Mouse (Mus musculus): ENCODE results near the gene 1700067K01Rik. TPM values are rescaled to one million over a fixed set of nuclear protein-coding genes. Genes with fewer than 3 reads are reported as not detected.

The 1700067K01Rik gene
- polyA plus RNA-seq, 1 experiment from 2014 or later: not detected

DNA sequence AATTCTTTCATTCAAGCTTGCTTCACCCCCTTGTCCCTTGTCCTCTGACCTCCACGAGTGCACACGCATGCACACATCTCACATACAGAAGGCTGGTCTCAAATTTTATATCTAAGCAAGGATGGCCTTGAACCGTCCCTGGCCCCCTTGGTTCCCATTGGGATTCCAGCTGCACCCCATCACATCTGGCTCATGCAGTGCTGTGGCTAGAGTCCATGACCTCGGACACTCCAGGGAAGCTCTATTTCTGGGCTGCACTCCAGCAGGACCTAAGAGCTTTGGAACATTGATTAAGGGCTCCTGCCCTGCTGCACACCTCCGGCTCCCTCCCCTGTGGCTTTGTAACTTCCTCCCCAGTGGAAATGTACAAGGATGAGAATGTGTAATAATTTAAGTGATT is 36.7 kb downstream of the 1700067K01Rik start:
- Histone ChIP-seq H3K4me3 (ENCODE audit: inconsistent target) (no peak overlapping the region), H3K79me2 (ENCODE audit: inconsistent target) (no peaks in the 10 kb centered on the region), H3K27ac (no peak overlapping the region), H3K36me3 (ENCODE audit: inconsistent target) (no peaks in the 10 kb centered on the region)
- 96% methylated on average over 4 of the region's 5 CpGs for WGBS (ENCODE audit: missing documents)

DNA sequence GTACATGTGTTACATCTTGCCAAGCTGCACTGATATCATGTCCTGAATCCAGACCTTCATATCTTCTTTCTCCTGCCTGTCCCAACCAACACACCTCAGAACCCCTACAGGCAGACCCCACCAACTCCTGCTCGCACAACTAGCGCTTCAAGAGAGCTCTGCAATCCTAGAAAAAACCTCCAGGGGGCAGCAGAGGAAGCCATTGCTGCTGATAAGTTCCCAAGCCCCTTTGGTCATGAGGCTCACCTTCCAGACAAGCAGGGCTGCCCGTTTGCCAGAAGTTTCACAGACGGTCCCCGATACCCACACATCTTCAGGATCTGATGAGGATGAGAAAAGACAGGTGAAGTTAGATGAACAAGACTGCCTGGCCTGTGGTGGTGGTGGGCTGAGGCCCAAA is 37.7 kb downstream of the 1700067K01Rik start:
- H3K36me3 ChIP-seq (ENCODE audit: inconsistent target): no peaks in the 10 kb centered on the region
- 13% methylated on average over 5 of the region's 5 CpGs for WGBS (ENCODE audit: missing documents)
- no peaks in the 10 kb centered on the region for H3K79me2 ChIP-seq (ENCODE audit: inconsistent target)
- no peak overlapping the region for H3K27ac ChIP-seq
- H3K4me3 ChIP-seq (ENCODE audit: inconsistent target): no peak overlapping the region

DNA sequence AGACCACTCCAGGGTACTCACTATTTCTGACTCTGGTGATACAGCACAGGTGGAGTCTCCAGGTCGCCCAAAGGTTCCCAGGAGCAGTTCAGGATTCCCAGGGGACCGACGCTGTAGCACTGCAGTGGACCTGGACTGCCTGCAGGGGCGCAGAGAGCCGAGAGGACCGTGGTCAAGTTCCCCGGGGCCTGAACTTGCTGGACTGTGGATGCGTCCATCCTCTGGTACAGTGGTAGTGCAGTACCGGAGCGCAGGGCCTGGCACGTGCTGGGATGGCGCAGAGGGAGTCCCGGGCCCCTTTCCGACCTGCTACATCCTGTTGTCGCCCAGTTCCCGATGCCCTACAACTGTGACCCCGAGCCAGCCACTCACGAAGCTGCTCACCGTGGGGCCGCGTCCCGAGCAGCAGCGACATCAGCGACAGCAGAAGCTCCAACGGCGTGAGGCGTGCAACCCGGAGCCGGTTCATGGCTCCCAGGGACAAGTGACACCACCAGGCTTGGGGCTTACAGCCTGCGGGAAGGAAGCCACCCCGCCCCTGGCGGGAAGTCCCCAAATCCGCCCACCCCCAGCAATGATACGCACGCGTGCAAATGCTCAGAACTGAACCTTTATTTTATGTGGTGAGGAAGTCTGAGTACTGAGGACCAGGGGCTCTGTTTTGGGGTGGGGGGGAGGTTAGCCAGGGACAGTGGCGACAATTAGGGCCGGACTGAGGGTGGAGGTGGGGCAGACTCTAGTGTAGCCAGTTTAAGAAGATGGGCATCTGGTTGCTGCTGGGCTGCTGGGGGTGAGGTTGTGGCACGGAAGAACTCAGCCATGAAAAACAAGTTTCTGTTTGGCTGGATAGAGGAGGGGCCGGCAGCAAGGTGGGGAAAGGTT is 41.0 kb downstream of the 1700067K01Rik start, which contains the start of gene Il27ra:
TSS of gene Il27ra (minus strand) at position 524 of the 882 bp plus-strand sequence.
- WGBS (ENCODE audit: missing documents): 2% methylated on average over 39 of the region's 40 CpGs
- no peak within 1 kb of the TSS for H3K4me3 ChIP-seq (ENCODE audit: inconsistent target)
- H3K27ac ChIP-seq: no peak within 1 kb of the TSS
- H3K36me3 ChIP-seq (ENCODE audit: inconsistent target): no peaks in the 10 kb centered on the region
- H3K79me2 ChIP-seq (ENCODE audit: inconsistent target): no peaks in the 10 kb centered on the region

DNA sequence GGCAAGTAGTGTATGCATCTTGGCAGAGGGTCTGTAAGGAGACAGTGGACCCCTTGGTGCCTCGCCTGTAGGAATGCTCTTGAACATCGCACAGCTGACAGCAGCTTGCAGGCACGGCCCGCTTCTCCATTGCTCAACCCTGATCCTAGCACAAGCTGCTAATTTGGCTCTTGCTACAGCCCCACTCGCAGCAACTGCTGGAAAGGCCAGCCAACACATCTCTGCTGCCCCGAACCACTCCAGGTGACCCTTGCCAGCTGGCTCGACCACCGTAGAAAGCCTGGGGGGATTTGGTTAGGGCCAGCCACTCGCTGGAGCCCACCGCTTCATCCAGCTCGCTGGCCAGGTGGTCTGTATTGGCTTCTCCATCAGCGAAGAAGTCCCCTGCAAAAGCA is 41.6 kb downstream of the 1700067K01Rik start:
- H3K36me3 ChIP-seq (ENCODE audit: inconsistent target): no peaks in the 10 kb centered on the region
- no peak overlapping the region for H3K27ac ChIP-seq
- 50% methylated on average over 12 of the region's 12 CpGs for WGBS (ENCODE audit: missing documents)
- H3K79me2 ChIP-seq (ENCODE audit: inconsistent target): no peaks in the 10 kb centered on the region
- no peak overlapping the region for H3K4me3 ChIP-seq (ENCODE audit: inconsistent target)

DNA sequence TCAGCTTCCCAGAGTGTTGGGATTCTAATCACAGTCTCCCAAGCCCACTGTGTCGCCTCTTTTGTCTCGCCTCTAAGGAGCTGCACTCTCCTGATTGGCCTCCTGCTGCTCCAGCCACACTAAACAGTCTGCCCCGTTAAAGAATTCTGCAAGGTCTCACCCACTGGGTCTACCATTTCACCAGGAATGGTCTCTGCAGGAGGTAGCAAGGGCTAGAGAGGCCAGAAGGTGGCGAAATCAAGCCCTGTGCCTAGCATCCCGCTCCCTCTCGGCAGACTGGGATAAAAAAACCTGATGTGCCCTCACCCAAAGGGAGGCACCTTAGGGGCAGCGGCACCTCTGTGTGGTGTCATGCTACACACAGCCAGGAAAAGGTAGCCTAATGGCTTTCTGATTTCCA is 42.8 kb downstream of the 1700067K01Rik start:
- 92% methylated on average over 7 of the region's 7 CpGs for WGBS (ENCODE audit: missing documents)
- no peaks in the 10 kb centered on the region for H3K36me3 ChIP-seq (ENCODE audit: inconsistent target)
- H3K79me2 ChIP-seq (ENCODE audit: inconsistent target): no peaks in the 10 kb centered on the region
- no peak overlapping the region for H3K27ac ChIP-seq
- no peak overlapping the region for H3K4me3 ChIP-seq (ENCODE audit: inconsistent target)

DNA sequence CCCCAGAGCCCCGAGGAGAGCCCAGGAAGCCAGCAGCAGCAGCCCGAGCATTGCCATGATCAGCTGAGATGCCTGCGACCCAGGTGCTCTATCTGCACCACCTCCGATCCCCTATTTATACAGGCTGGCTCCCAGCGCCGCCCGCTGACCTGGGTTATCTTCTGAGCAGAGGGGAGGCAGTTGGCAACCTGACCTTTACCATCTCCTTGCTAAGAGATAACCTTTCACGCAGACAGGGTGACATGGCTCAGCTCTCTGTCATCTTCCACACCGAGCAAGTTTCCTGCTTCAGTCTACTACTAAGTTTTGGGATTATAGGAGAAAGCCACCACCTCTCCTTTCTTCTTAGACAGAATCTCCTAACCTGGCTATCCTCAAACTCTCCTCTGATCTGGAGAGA is 43.6 kb downstream of the 1700067K01Rik start, which contains the start of gene Rln3:
TSS of gene Rln3 (minus strand) at position 101 of the 400 bp plus-strand sequence.
- Histone ChIP-seq H3K27ac (no peak within 1 kb of the TSS), H3K79me2 (ENCODE audit: inconsistent target) (no peaks in the 10 kb centered on the region), H3K36me3 (ENCODE audit: inconsistent target) (no peaks in the 10 kb centered on the region), H3K4me3 (ENCODE audit: inconsistent target) (no peak within 1 kb of the TSS)
- WGBS (ENCODE audit: missing documents): 80% methylated on average over 6 of the region's 9 CpGs

DNA sequence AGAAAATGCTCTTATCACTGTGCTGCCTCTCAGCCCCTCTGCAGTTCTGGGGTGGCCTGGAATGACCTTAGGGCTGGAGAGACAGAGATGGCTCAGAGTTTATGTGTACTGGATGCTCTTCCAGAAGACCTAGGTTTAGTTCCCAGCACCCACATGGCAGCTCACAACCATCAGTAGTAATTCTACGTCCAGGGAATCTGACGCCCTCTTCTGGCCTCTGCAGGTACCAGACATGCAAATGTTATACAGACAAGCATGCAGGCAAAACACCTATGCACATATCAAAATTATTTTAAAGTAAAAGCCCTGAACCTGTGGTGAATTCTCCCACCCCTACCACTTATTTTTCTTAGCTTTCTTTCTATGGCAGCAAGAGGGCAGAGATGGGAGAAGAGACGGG is 45.2 kb downstream of the 1700067K01Rik start:
- H3K27ac ChIP-seq: no peak overlapping the region
- H3K36me3 ChIP-seq (ENCODE audit: inconsistent target): no peaks in the 10 kb centered on the region
- H3K79me2 ChIP-seq (ENCODE audit: inconsistent target): no peaks in the 10 kb centered on the region
- WGBS (ENCODE audit: missing documents): 96% methylated on average over 3 of the region's 3 CpGs
- no peak overlapping the region for H3K4me3 ChIP-seq (ENCODE audit: inconsistent target)

DNA sequence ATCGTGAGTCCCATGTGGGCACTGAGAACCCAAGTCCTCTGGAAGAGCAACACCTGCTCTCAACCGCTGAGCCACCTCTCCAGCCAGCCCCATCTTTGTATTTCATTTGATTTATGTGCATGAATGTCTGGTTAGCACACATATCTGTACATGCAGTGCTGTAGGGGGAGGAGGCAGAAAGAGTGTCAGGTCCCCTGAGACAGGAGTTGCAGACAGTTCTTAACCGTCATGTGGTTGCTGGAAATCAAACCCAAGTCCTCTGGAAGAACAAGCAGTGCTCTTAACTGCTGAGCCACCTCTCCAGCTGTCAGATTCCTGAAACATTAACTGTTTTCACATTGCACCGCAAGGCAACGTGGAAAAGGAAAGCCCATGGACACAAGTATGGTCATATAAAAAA is 46.9 kb downstream of the 1700067K01Rik start:
- 94% methylated on average over 5 of the region's 5 CpGs for WGBS (ENCODE audit: missing documents)
- H3K27ac ChIP-seq: no peak overlapping the region
- H3K4me3 ChIP-seq (ENCODE audit: inconsistent target): no peak overlapping the region
- no peaks in the 10 kb centered on the region for H3K36me3 ChIP-seq (ENCODE audit: inconsistent target)
- H3K79me2 ChIP-seq (ENCODE audit: inconsistent target): no peaks in the 10 kb centered on the region

DNA sequence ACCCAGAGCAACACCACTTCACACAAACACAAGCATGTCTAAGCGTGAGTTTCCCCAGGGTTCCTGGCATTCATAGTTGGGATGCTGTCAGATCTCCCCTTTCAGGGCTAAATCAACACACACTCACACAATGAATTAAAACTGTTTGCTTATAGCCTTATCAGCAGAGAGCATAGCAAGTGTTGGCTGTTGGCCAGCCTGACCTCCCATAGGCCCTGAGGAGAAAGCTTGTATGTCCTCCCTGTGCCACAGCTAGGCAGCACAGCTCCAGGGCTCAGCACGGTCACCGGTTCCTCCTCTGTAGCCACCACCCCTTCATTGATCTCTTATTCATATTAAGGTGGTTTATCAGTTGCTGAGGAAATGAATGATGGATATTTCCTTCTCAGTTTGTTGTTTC is 51.4 kb downstream of the 1700067K01Rik start:
- WGBS (ENCODE audit: missing documents): 64% methylated on average over 3 of the region's 3 CpGs
- H3K79me2 ChIP-seq (ENCODE audit: inconsistent target): no peaks in the 10 kb centered on the region
- H3K36me3 ChIP-seq (ENCODE audit: inconsistent target): no peaks in the 10 kb centered on the region
- no peak overlapping the region for H3K27ac ChIP-seq
- H3K4me3 ChIP-seq (ENCODE audit: inconsistent target): no peak overlapping the region

DNA sequence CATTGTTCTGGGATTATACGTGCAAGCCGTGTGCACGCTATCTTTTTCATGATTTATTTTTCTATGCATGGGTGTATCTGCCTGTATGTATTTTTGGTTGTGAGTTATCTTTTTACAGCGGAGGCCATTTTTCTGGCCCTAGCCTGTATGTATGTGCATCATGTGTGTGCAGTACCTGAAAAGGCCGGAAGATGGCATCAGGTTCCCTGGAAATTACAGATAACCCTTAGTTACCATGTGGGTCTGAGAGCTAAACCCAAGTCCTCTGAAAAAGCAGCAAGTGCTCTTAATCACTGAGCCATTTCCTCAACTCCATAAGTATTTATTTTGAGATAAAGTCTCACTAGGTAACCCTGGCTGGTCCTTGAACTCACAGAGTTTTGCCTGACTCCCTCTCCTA is 51.9 kb downstream of the 1700067K01Rik start:
- H3K4me3 ChIP-seq (ENCODE audit: inconsistent target): no peak overlapping the region
- 94% methylated on average over 5 of the region's 5 CpGs for WGBS (ENCODE audit: missing documents)
- no peak overlapping the region for H3K27ac ChIP-seq
- H3K36me3 ChIP-seq (ENCODE audit: inconsistent target): no peaks in the 10 kb centered on the region
- H3K79me2 ChIP-seq (ENCODE audit: inconsistent target): no peaks in the 10 kb centered on the region

Other genes starting within 250 kb of the 1700067K01Rik start
- gene Adgrl1, start 101.4 kb upstream of the 1700067K01Rik start, polyA plus RNA-seq (2018): 0.04 to 0.09 TPM (median 0.05 TPM) in 3 replicates
- 0.06 to 0.11 TPM (median 0.07 TPM) in 3 replicates for gene Gm10644, start 46.3 kb upstream of the 1700067K01Rik start, polyA plus RNA-seq (2018)
- 3.8 to 22.0 TPM (median 9.5 TPM) in 3 replicates for gene Asf1b, start 46.0 kb upstream of the 1700067K01Rik start, polyA plus RNA-seq (2018)
- 59.2 to 70.1 TPM (median 67.5 TPM) in 3 replicates for gene Prkaca, start 28.5 kb upstream of the 1700067K01Rik start, polyA plus RNA-seq (2018)
- 25.5 to 39.0 TPM (median 26.7 TPM) in 3 replicates for gene Samd1, start 3.8 kb upstream of the 1700067K01Rik start, polyA plus RNA-seq (2018)
- gene 2210011C24Rik, start 10.7 kb downstream of the 1700067K01Rik start, polyA plus RNA-seq (2018): 1.9 to 5.2 TPM (median 2.9 TPM) in 3 replicates
- 0.07 TPM in 1 of 3 replicates, not detected in the others for gene Palm3, start 20.0 kb downstream of the 1700067K01Rik start, polyA plus RNA-seq (2018)
- gene Il27ra, start 41.1 kb downstream of the 1700067K01Rik start, polyA plus RNA-seq (2018): 0.17 to 0.37 TPM (median 0.25 TPM) in 3 replicates
- gene Rln3, start 43.5 kb downstream of the 1700067K01Rik start, polyA plus RNA-seq (2018): not detected in 3 replicates
- gene Gm10643, start 63.6 kb downstream of the 1700067K01Rik start, polyA plus RNA-seq (2018): 0.32 to 0.52 TPM (median 0.41 TPM) in 3 replicates
- 3.6 to 8.6 TPM (median 4.9 TPM) in 3 replicates for gene Rfx1, start 65.3 kb downstream of the 1700067K01Rik start, polyA plus RNA-seq (2018)
- gene Dcaf15, start 103.3 kb downstream of the 1700067K01Rik start, polyA plus RNA-seq (2018): 8.5 to 14.2 TPM (median 10.7 TPM) in 3 replicates
- not detected in 3 replicates for gene Podnl1, start 124.5 kb downstream of the 1700067K01Rik start, polyA plus RNA-seq (2018)
- 21.7 to 24.3 TPM (median 22.4 TPM) in 3 replicates for gene Cc2d1a, start 146.4 kb downstream of the 1700067K01Rik start, polyA plus RNA-seq (2018)
- gene 4930432K21Rik, start 146.5 kb downstream of the 1700067K01Rik start, polyA plus RNA-seq (2018): 0.41 to 0.82 TPM (median 0.47 TPM) in 3 replicates
- gene Nanos3, start 183.7 kb downstream of the 1700067K01Rik start, polyA plus RNA-seq (2018): not detected in 3 replicates
- gene Zswim4, start 235.6 kb downstream of the 1700067K01Rik start, polyA plus RNA-seq (2018): 5.1 to 8.7 TPM (median 7.9 TPM) in 3 replicates
- gene D8Ertd738e, start 248.2 kb downstream of the 1700067K01Rik start, polyA plus RNA-seq (2018): 203 to 260 TPM (median 230 TPM) in 3 replicates